Mouse (Mus musculus) midbrain, postnatal 0 days (tissue): ENCODE data around the gene Gm20388. TPM values are rescaled to one million over a fixed set of nuclear protein-coding genes. Genes with fewer than 3 reads are reported as not detected.

Experiments
- ATAC-seq: fragments of 200-750 bp; cut with Nextera tagmentation; 2 replicates; pipeline ENCODE4 v1.8.0; 2017; ENCODE audit warnings: moderate number of reproducible peaks, mild to moderate bottlenecking, moderate TSS enrichment, moderate library complexity; ENCODE audit not compliant: low FRiP score
- DNase-seq: peaks from one replicate; pipeline ENCODE4 v3.0.0-alpha.2; 2015; ENCODE audit warnings: low spot score
- H3K27ac ChIP-seq: fragments of 300-500 bp; sonication (generic); 2 replicates; pipeline ENCODE4 v1.5.1; 2014; ENCODE audit warnings: low read depth, mild to moderate bottlenecking, low read length, mixed read lengths
- H3K27me3 ChIP-seq: fragments of 300-500 bp; sonication (generic); 2 replicates; pipeline ENCODE4 v1.6.1; 2014; ENCODE audit warnings: low read length, control low read depth, mixed read lengths; ENCODE audit not compliant: insufficient read depth
- H3K36me3 ChIP-seq: fragments of 300-500 bp; sonication (generic); 2 replicates; pipeline ENCODE4 v1.6.1; 2014; ENCODE audit warnings: low read length, control low read depth, mixed read lengths; ENCODE audit not compliant: insufficient read depth
- H3K4me1 ChIP-seq: fragments of 300-500 bp; sonication (generic); 2 replicates; pipeline ENCODE4 v1.6.1; 2014; ENCODE audit warnings: mild to moderate bottlenecking, control low read depth, antibody characterized with exemption, low read length, mixed read lengths; ENCODE audit not compliant: insufficient read depth
- H3K4me2 ChIP-seq: fragments of 300-500 bp; sonication (generic); 2 replicates; pipeline ENCODE4 v1.6.1; 2014; ENCODE audit warnings: low read depth, mild to moderate bottlenecking, low read length, mixed read lengths; ENCODE audit not compliant: poor library complexity, severe bottlenecking
- H3K4me3 ChIP-seq: fragments of 300-500 bp; sonication (generic); 2 replicates; pipeline ENCODE4 v1.5.1; 2014; ENCODE audit warnings: low read depth, mild to moderate bottlenecking, low read length, moderate library complexity
- H3K9ac ChIP-seq: fragments of 300-500 bp; sonication (generic); replicated peaks from 2 replicates; pipeline ENCODE4 v1.6.1; 2014; ENCODE audit warnings: mild to moderate bottlenecking, low read length, moderate library complexity, mixed read lengths; ENCODE audit not compliant: poor library complexity, severe bottlenecking
- H3K9me3 ChIP-seq: fragments of 300-500 bp; sonication (generic); 2 replicates; pipeline ENCODE4 v1.6.1; 2016; ENCODE audit warnings: low read length, control low read depth
- CTCF ChIP-seq: IDR thresholded peaks from 2 replicates; pipeline ENCODE4 v1.5.1; 2016; ENCODE audit warnings: antibody characterized with exemption, mild to moderate bottlenecking
- WGBS: fragments of 180-500 bp; shearing (Covaris S2); extraction: QIAGEN DNeasy Blood & Tissue Kit; methylation state at CpG from one replicate; pipeline ENCODE4 v1.1.7; 2014; 5-methylcytosine and 5-hydroxymethylcytosine counted together
- polyA plus RNA-seq: library from polyadenylated mRNA; unstranded; fragments of >200 nt; fragmentation: Nextera tagmentation; extraction: Ambion mirVana; gene quantifications from 2 replicates; pipeline ENCODE4 v1.2.1, GENCODE M21; 2015
- total RNA-seq: library from RNA; depleted of rRNA; stranded (reverse); fragments of >200 nt; gene quantifications from 2 replicates; pipeline ENCODE4 v1.2.3, GENCODE M21; 2014

The Gm20388 gene
- total and polyA plus RNA-seq, 2 experiments from 2014 or later: 74.2 TPM; not detected in 1

GRCm38 (mm10) chr8:120293421-120294357, 383.0 kb downstream of the Gm20388 start:
- Histone ChIP-seq H3K9ac (0 out of 2 replicates have a peak overlapping the region, but pooled peaks have one; percentile 24), H3K27ac (peak overlapping the region; percentile 63), H3K27me3 (no peaks in the 10 kb centered on the region), H3K4me1 (peaks cover 47% of the 10 kb centered on the region), H3K36me3 (no peaks in the 10 kb centered on the region), H3K4me2 (no peak overlapping the region), H3K4me3 (no peak overlapping the region), H3K9me3 (no peaks in the 10 kb centered on the region)
- WGBS: 25% methylated on average over 18 of the region's 18 CpGs
- DNase-seq (no peak), ATAC-seq (no peak)
- peak; percentile 14; the same call in 1 of the 2 replicates for TF ChIP-seq CTCF

- H3K4me3 ChIP-seq: no peak overlapping the region
- H3K9ac ChIP-seq: no peak overlapping the region
- DNase-seq (no peak), ATAC-seq (no peak)
- TF ChIP-seq CTCF: no peak
- no peaks in the 10 kb centered on the region for H3K27me3 ChIP-seq
- peaks cover 48% of the 10 kb centered on the region for H3K4me1 ChIP-seq
- peak overlapping the region; percentile 59 for H3K27ac ChIP-seq
- no peak overlapping the region for H3K4me2 ChIP-seq
- WGBS: 30% methylated on average over 15 of the region's 17 CpGs
- H3K9me3 ChIP-seq: no peaks in the 10 kb centered on the region
- H3K36me3 ChIP-seq: no peaks in the 10 kb centered on the region
Measured at GRCm38 (mm10) chr8:120294982-120295870, 384.6 kb downstream of the Gm20388 start.

- H3K4me1 ChIP-seq: peaks cover 49% of the 10 kb centered on the region
- TF ChIP-seq CTCF: no peak
- DNase-seq (no peak), ATAC-seq (no peak)
- WGBS: 29% methylated on average over 5 of the region's 5 CpGs
- H3K9me3 ChIP-seq: no peaks in the 10 kb centered on the region
- no peak overlapping the region for H3K9ac ChIP-seq
- no peak overlapping the region for H3K27ac ChIP-seq
- H3K4me2 ChIP-seq: no peak overlapping the region
- H3K27me3 ChIP-seq: no peaks in the 10 kb centered on the region
- no peaks in the 10 kb centered on the region for H3K36me3 ChIP-seq
- H3K4me3 ChIP-seq: no peak overlapping the region
Measured at GRCm38 (mm10) chr8:120297000-120297399, 386.4 kb downstream of the Gm20388 start.

- DNase-seq: peak; percentile 66
- Histone ChIP-seq H3K9me3 (no peaks in the 10 kb centered on the region), H3K4me2 (no peak overlapping the region), H3K27me3 (no peaks in the 10 kb centered on the region), H3K36me3 (no peaks in the 10 kb centered on the region), H3K9ac (peak overlapping the region; percentile 42; the same call in 1 of the 2 replicates), H3K4me3 (no peak overlapping the region), H3K4me1 (peaks cover 30% of the 10 kb centered on the region), H3K27ac (no peak overlapping the region; the same call in 1 of the 2 replicates)
- no peak; the same call in 1 of the 2 replicates for ATAC-seq
- WGBS: 34% methylated on average over 22 of the region's 22 CpGs
- TF ChIP-seq CTCF: no peak
Measured at GRCm38 (mm10) chr8:120298601-120299532, 388.2 kb downstream of the Gm20388 start.

- TF ChIP-seq CTCF: peak; percentile 94
- Histone ChIP-seq H3K9ac (0 out of 2 replicates have a peak overlapping the region, but pooled peaks have one; percentile 1), H3K4me3 (no peak overlapping the region), H3K27ac (peak overlapping the region; percentile 38; the same call in 1 of the 2 replicates), H3K9me3 (no peaks in the 10 kb centered on the region), H3K4me2 (no peak overlapping the region), H3K36me3 (no peaks in the 10 kb centered on the region), H3K4me1 (peaks cover 30% of the 10 kb centered on the region), H3K27me3 (no peaks in the 10 kb centered on the region)
- DNase-seq (peak; percentile 82), ATAC-seq (peak; percentile 50)
- 7% methylated on average over 13 of the region's 13 CpGs for WGBS
Measured at GRCm38 (mm10) chr8:120300601-120301141, 390.0 kb downstream of the Gm20388 start.
